20 mouse cellular contexts compared by ENCODE assay signal in the genomic region with DNA sequence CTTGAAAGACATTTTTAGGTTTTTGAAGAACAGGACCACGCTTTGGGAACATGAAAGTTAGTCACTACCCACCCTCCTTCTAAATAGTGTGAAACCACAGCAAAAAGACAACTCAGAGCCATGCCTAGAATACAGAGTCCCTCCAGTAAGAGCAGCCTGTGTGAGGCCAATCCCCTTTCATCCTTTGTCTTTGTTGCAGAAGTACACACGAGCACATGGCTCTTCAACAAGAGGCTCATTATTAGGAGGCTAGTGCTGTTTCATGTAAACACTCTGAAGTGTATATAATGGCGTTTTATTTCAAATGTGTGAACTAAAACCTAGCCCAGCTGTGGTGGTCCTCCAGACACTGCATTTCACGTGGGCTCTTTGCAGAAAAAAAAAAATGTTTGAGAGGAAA. TPM values are rescaled to one million over a fixed set of nuclear protein-coding genes. Genes with fewer than 3 reads are reported as not detected.
DNase-seq lines count a peak whose midpoint lies in the region; ATAC-seq and TF ChIP-seq lines count a peak whose summit lies in the region.
"Had no signal": no experiment of that assay in that cellular context is flagged by ENCODE, and none has a peak within 500 bp of the region (broad histone marks: within the 10 kb centered on the region; RNA-seq: fewer than 3 reads in every experiment).

No protein-coding gene starts in this region.

- no peak for ATAC-seq in forebrain, embryonic 13.5 days
- ATAC-seq in forebrain, postnatal 0 days = no peak
- ATAC-seq: hindbrain, embryonic 16.5 days; intestine, postnatal 0 days; lung, postnatal 0 days; midbrain, embryonic 13.5 days had no signal

- 0 out of 2 replicates have a peak overlapping the region, but pooled peaks have one; percentile 67 for H3K4me2 ChIP-seq in forebrain, embryonic 13.5 days
- no peak overlapping the region for H3K4me2 ChIP-seq in forebrain, postnatal 0 days (ENCODE audit: low read depth)
- H3K4me2 ChIP-seq: heart, embryonic 12.5 days; kidney, embryonic 15.5 days; stomach, embryonic 15.5 days had no signal

- DNase-seq in forebrain, postnatal 0 days = no peak
- peak; percentile 20 for DNase-seq in layer of hippocampus, adult 9-11 months
- no peak for DNase-seq in layer of hippocampus, adult 9-10 months (ENCODE audit: low spot score)
- DNase-seq in right cerebral cortex, adult 18-20 months = peak; percentile 11
- DNase-seq in right cerebral cortex, postnatal 25 days = no peak
- DNase-seq in embryo, embryonic 10 days (ENCODE audit: low spot score) = no peak
- DNase-seq: B cell, adult 2 months; cerebellum, adult 9-11 months; embryo, embryonic 11 days; liver; right cerebral cortex, postnatal 14 days; thymus, adult 2 months had no signal

- H3K27ac ChIP-seq in forebrain, embryonic 13.5 days = no peak overlapping the region; the same call in 1 of the 2 replicates
- no peak overlapping the region for H3K27ac ChIP-seq in forebrain, postnatal 0 days (ENCODE audit: low read depth, low read length)
- H3K27ac ChIP-seq: kidney, embryonic 15.5 days; midbrain, embryonic 13.5 days; stomach, embryonic 15.5 days had no signal

- no peaks in the 10 kb centered on the region for H3K9me3 ChIP-seq in forebrain, embryonic 13.5 days (replicated peaks)
- H3K9me3 ChIP-seq in forebrain, postnatal 0 days (ENCODE audit: low read length) = no peaks in the 10 kb centered on the region
- H3K9me3 ChIP-seq: heart, embryonic 12.5 days; kidney, embryonic 15.5 days; midbrain, embryonic 13.5 days; stomach, embryonic 15.5 days had no signal

- TF ChIP-seq CTCF in forebrain, postnatal 0 days (IDR thresholded peaks at IDR 0.05; ENCODE audit: low read depth) = no peak

- no peak overlapping the region for H3K4me3 ChIP-seq in forebrain, embryonic 13.5 days
- no peak overlapping the region for H3K4me3 ChIP-seq in forebrain, postnatal 0 days (ENCODE audit: low read depth, low read length)
- H3K4me3 ChIP-seq: heart, embryonic 12.5 days; kidney, embryonic 15.5 days; stomach, embryonic 15.5 days had no signal

- 20% methylated on average over 4 of the region's 4 CpGs for WGBS in forebrain, embryonic 13.5 days
- 20% methylated on average over 4 of the region's 4 CpGs for WGBS in forebrain, postnatal 0 days

- no peak overlapping the region for H3K9ac ChIP-seq in forebrain, embryonic 13.5 days
- H3K9ac ChIP-seq in forebrain, postnatal 0 days = no peak overlapping the region
- H3K9ac ChIP-seq: heart, embryonic 12.5 days; kidney, embryonic 15.5 days; midbrain, embryonic 13.5 days; stomach, embryonic 15.5 days had no signal

- H3K27me3 ChIP-seq in forebrain, embryonic 13.5 days = no peaks in the 10 kb centered on the region
- H3K27me3 ChIP-seq in forebrain, postnatal 0 days (ENCODE audit: insufficient read depth, low read length) = no peaks in the 10 kb centered on the region
- H3K27me3 ChIP-seq: heart, embryonic 12.5 days; kidney, embryonic 15.5 days; midbrain, embryonic 13.5 days; stomach, embryonic 15.5 days had no signal

- peaks cover 30% of the 10 kb centered on the region for H3K4me1 ChIP-seq in forebrain, embryonic 13.5 days
- H3K4me1 ChIP-seq in forebrain, postnatal 0 days (ENCODE audit: insufficient read depth) = peaks cover 11% of the 10 kb centered on the region; the same call in 1 of the 2 replicates

- H3K36me3 ChIP-seq in forebrain, embryonic 13.5 days (ENCODE audit: poor library complexity, severe bottlenecking) = no peaks in the 10 kb centered on the region
- no peaks in the 10 kb centered on the region for H3K36me3 ChIP-seq in forebrain, postnatal 0 days (ENCODE audit: insufficient read depth)
- H3K36me3 ChIP-seq: heart, embryonic 12.5 days; stomach, embryonic 15.5 days had no signal

RNA-seq across cellular contexts. Expression of gene D16Ertd472e, which starts 3.5 kb away (rescaled TPM):
- 12.9 and 13.4 TPM in 2 replicates for polyA plus RNA-seq in forebrain, embryonic 13.5 days (2015; fragmentation: Nextera tagmentation; extraction: Ambion mirVana)
- total RNA-seq in forebrain, postnatal 0 days (2014; rRNA removed) = 5.1 and 9.1 TPM in 2 replicates
- polyA plus RNA-seq in forebrain, postnatal 0 days (2015; fragmentation: Nextera tagmentation; extraction: Ambion mirVana) = 6.9 and 7.8 TPM in 2 replicates

Comparison
In these comparisons a context has a peak if more than half of its experiments do, and no peak if none do; other contexts are left out.
1. DNase-seq: peak in layer of hippocampus, adult 9-11 months (single experiment) and right cerebral cortex, adult 18-20 months (single experiment); none in forebrain, postnatal 0 days (single experiment), layer of hippocampus, adult 9-10 months (single experiment), right cerebral cortex, postnatal 25 days (single experiment) and embryo, embryonic 10 days (single experiment).